Mouse (Mus musculus) liver, adult 2 months (tissue): Measurements from ENCODE around the gene Syt2. TPM values are rescaled to one million over a fixed set of nuclear protein-coding genes. Genes with fewer than 3 reads are reported as not detected.
A peak's percentile ranks its signal among the peaks of the same experiment; 100 is the strongest.

Experiments used
- DNase-seq: peaks from one replicate; pipeline ENCODE4 v3.0.0-alpha.2; 2011; ENCODE audit warnings: low read depth, low spot score; ENCODE audit errors: extremely low read depth
- H3K27ac ChIP-seq: fragments of 200-500 bp; replicated peaks from 2 replicates; pipeline ENCODE4 v1.5.1; 2012; ENCODE audit warnings: low read depth, mild to moderate bottlenecking, control low read depth, inconsistent platforms, low read length; ENCODE audit not compliant: insufficient read depth
- H3K27me3 ChIP-seq: fragments of 200-500 bp; 2 replicates; pipeline ENCODE4 v1.6.1; 2012; ENCODE audit warnings: mild to moderate bottlenecking, moderate library complexity, low read length, inconsistent platforms; ENCODE audit not compliant: control insufficient read depth, insufficient read depth
- H3K36me3 ChIP-seq: fragments of 200-500 bp; 2 replicates; pipeline ENCODE4 v1.6.1; 2012; ENCODE audit warnings: low read length, inconsistent platforms; ENCODE audit not compliant: control insufficient read depth, insufficient read depth
- H3K4me1 ChIP-seq: fragments of 200-500 bp; 2 replicates; pipeline ENCODE4 v1.6.1; 2011; ENCODE audit warnings: low read length; ENCODE audit not compliant: control insufficient read depth, insufficient read depth
- H3K4me3 ChIP-seq: fragments of 200-500 bp; 2 replicates; pipeline ENCODE4 v1.5.1; 2011; ENCODE audit warnings: low read depth, mild to moderate bottlenecking, control low read depth, low read length, moderate library complexity; ENCODE audit not compliant: insufficient read depth
- H3K79me2 ChIP-seq: fragments of 200-500 bp; 2 replicates; pipeline ENCODE4 v1.6.1; 2012; ENCODE audit warnings: inconsistent platforms, mild to moderate bottlenecking, low read length, moderate library complexity; ENCODE audit not compliant: control insufficient read depth, insufficient read depth
- H3K9ac ChIP-seq: fragments of 200-500 bp; 2 replicates; pipeline ENCODE4 v1.6.1; 2012; ENCODE audit warnings: low read depth, mild to moderate bottlenecking, control low read depth, inconsistent platforms, low read length
- CTCF ChIP-seq: fragments of 200-500 bp; IDR thresholded peaks from 2 replicates; pipeline ENCODE4 v1.5.1; 2011; ENCODE audit warnings: low read depth, low read length, control low read depth
- POLR2A ChIP-seq: fragments of 200-500 bp; IDR thresholded peaks from 2 replicates; pipeline ENCODE4 v1.6.1; 2011; ENCODE audit warnings: low read length, control low read depth; ENCODE audit not compliant: insufficient read depth; ENCODE audit errors: extremely low read depth
- WGBS: fragments of 180-500 bp; shearing (Covaris S2); methylation state at CpG from one replicate; pipeline ENCODE4 v1.1.7; 2018; 5-methylcytosine and 5-hydroxymethylcytosine counted together
- polyA plus RNA-seq: library from polyadenylated mRNA; depleted of rRNA; stranded (reverse); fragments of >200 nt; gene quantifications from 2 replicates; pipeline ENCODE4 v1.2.3, GENCODE M21; 2012
- total RNA-seq: library from RNA; depleted of rRNA; stranded (reverse); fragments of >200 nt; gene quantifications from 2 replicates; pipeline ENCODE4 v1.2.3, GENCODE M21; 2014

The Syt2 gene
- total and polyA plus RNA-seq, 2 experiments = not detected

GRCm38 (mm10) chr1:134741946-134742661, 95.6 kb downstream of the Syt2 start:
- TF ChIP-seq POLR2A = no peak
- Histone ChIP-seq H3K79me2 (no peaks in the 10 kb centered on the region), H3K27me3 (no peaks in the 10 kb centered on the region), H3K9ac (no peak overlapping the region), H3K4me3 (no peak overlapping the region), H3K4me1 (no peaks in the 10 kb centered on the region), H3K27ac (no peak overlapping the region), H3K36me3 (no peaks in the 10 kb centered on the region)
- WGBS = 77% methylated on average over 7 of the region's 7 CpGs
- no peak for DNase-seq

- Histone ChIP-seq H3K36me3 (no peaks in the 10 kb centered on the region), H3K79me2 (no peaks in the 10 kb centered on the region), H3K4me1 (no peaks in the 10 kb centered on the region), H3K27me3 (no peaks in the 10 kb centered on the region), H3K27ac (no peak overlapping the region), H3K4me3 (no peak overlapping the region), H3K9ac (no peak overlapping the region)
- no peak for DNase-seq
- whole genome bisulfite sequencing = 44% methylated on average over 6 of the region's 6 CpGs
- TF ChIP-seq POLR2A = no peak
- TF ChIP-seq CTCF = peak; percentile 69
Observed at GRCm38 (mm10) chr1:134745648-134746047, 99.2 kb downstream of the Syt2 start.

GRCm38 (mm10) chr1:134747236-134748174, 101.0 kb downstream of the Syt2 start:
- H3K9ac ChIP-seq = no peak overlapping the region
- H3K27me3 ChIP-seq = no peaks in the 10 kb centered on the region
- H3K4me1 ChIP-seq = no peaks in the 10 kb centered on the region
- no peak for TF ChIP-seq CTCF
- TF ChIP-seq POLR2A = no peak
- H3K36me3 ChIP-seq = no peaks in the 10 kb centered on the region
- H3K4me3 ChIP-seq = no peak overlapping the region
- no peak for DNase-seq
- WGBS = 26% methylated on average over 23 of the region's 23 CpGs
- no peak overlapping the region for H3K27ac ChIP-seq
- H3K79me2 ChIP-seq = no peaks in the 10 kb centered on the region

GRCm38 (mm10) chr1:134749889-134750288, 103.4 kb downstream of the Syt2 start:
- TF ChIP-seq CTCF (no peak), POLR2A (no peak)
- no peak overlapping the region for H3K4me3 ChIP-seq
- no peak overlapping the region for H3K9ac ChIP-seq
- no peaks in the 10 kb centered on the region for H3K27me3 ChIP-seq
- no peaks in the 10 kb centered on the region for H3K4me1 ChIP-seq
- no peak overlapping the region for H3K27ac ChIP-seq
- no peaks in the 10 kb centered on the region for H3K79me2 ChIP-seq
- DNase-seq = no peak
- 78% methylated on average over 7 of the region's 7 CpGs for WGBS
- H3K36me3 ChIP-seq = no peaks in the 10 kb centered on the region

GRCm38 (mm10) chr1:134752447-134752846, 106.0 kb downstream of the Syt2 start:
- Histone ChIP-seq H3K4me3 (no peak overlapping the region), H3K36me3 (no peaks in the 10 kb centered on the region), H3K4me1 (no peaks in the 10 kb centered on the region), H3K27ac (no peak overlapping the region), H3K27me3 (no peaks in the 10 kb centered on the region), H3K79me2 (no peaks in the 10 kb centered on the region), H3K9ac (no peak overlapping the region)
- 75% methylated on average over 5 of the region's 5 CpGs for WGBS
- TF ChIP-seq POLR2A = no peak
- TF ChIP-seq CTCF = no peak
- DNase-seq = no peak
